Mouse (Mus musculus) liver (tissue): ENCODE measurements around the gene Il6st.
"Not testable (repeated sequence)": the region's sequence is repeated elsewhere in the genome, so short reads cannot be mapped to it uniquely, and the experiment has no call there.

Source experiments
- DNase-seq: peaks from one replicate; pipeline ENCODE4 v3.0.0-alpha.2; 2020; ENCODE audit warnings: mixed read lengths

The Il6st gene

GRCm38 (mm10) chr13:112463868-112464625, at the start of gene Il6st:
Gene Il6st (plus strand): TSS chr13:112464070.
- peak; percentile 98 for DNase-seq

GRCm38 (mm10) chr13:112415896-112416295, 48.0 kb upstream of the Il6st start:
- no peak for DNase-seq

GRCm38 (mm10) chr13:112416410-112417162, 47.3 kb upstream of the Il6st start:
- no peak for DNase-seq

- DNase-seq, result no peak
Measured at GRCm38 (mm10) chr13:112417163-112417523, 46.7 kb upstream of the Il6st start.

GRCm38 (mm10) chr13:112417861-112418423, 45.9 kb upstream of the Il6st start:
- DNase-seq, result no peak

DNA sequence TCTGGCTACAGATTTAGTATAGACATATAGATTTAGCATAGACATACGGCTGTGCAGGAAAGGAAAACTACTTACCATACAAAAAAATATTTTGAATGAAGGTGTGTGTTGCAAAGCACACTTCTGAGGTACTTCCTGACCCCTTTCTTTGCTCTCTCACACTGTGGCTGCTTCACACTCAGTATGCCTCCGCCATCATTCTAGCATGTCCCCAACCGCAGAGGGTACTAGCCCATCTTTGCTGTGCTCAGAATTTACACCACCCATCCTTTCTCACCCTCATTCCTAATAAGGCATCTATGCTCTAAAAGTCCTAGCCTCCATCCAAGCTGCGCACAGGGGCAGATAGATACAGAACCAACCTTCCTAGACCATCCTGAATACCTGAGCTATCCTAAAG, 45.3 kb upstream of the Il6st start:
- DNase-seq, result no peak

DNA sequence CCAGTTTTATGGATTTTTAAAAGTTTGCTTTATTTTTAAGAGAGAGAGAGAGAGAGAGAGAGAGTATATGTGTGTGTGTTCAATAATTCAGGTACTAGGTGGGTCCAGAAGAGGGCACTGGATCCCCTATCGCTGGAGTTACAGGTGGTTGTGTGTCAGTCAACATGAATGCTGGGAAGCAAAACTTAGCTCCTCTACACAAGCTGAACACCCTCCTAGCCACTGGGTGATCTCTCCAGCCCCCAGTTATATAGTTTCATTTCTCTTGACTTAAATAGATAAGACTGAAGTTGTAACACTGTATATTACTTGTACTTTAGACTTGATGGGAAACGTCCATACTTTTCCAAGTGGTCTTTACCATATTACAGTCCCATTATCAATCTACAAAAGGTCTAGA, 39.7 kb upstream of the Il6st start:
- DNase-seq, result no peak

- no peak for DNase-seq
Measured at GRCm38 (mm10) chr13:112424635-112425034, 39.2 kb upstream of the Il6st start.

GRCm38 (mm10) chr13:112425181-112425654, 38.7 kb upstream of the Il6st start:
- no peak for DNase-seq

GRCm38 (mm10) chr13:112426265-112427135, 37.4 kb upstream of the Il6st start:
- DNase-seq, result no peak

GRCm38 (mm10) chr13:112427136-112427470, 36.8 kb upstream of the Il6st start:
- not testable (repeated sequence) for DNase-seq

DNA sequence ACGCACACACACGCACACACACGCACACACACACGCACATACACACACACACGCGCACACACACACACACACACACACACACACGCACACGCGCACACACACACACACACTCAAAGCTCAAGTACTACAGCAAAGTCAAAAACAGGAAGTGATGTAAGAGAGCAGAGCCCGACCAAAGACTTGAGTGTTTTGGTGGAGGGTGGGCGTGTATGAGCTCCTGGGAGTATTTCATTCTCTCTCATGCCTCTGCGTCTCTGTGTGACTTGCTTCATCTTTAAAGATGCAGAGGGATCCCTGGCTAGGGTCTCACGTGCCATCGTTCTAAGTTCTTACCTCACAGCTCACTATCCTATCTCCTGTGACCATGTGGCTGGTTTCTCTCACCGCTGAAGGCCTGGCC, 36.3 kb upstream of the Il6st start:
- DNase-seq, result no peak

GRCm38 (mm10) chr13:112433271-112433670, 30.6 kb upstream of the Il6st start:
- no peak for DNase-seq

DNA sequence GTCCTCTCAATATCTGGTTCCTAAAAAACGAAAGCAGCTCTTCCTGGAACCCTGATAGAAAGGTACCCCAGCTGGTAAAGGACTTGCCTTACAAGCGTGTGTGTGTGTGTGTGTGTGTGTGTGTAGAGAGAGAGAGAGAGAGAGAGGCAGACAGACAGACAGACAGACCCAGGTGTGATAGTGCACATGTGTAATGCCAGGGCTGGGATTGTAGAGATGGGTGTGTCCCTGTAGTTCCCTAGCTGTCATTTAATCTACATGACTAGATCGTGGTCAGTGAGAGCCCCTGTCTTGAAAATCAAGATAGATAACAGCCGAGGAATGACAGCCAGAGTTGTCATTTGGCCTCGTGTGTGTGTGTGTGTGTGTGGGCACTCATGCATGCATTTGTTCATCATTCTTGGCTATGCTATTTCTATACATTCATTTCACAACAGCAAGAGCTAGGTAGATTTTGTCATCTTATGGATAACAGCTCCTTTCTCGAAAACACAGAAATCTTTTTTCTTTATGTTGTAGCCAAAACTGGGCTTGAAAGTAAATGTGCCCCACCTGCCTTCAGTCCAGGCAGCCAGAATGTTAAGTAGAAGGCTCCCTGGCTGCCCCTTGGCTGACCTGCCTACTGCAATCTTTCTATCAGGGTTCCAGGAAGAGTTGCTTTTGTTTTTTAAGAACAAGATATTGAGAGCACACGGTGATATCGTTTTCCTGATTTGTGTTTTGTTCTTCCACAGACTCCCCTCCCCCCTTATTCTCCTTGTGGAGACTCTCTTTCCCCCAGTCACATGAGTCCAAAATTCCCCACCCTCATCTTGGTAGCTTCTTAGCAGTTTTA, 28.4 kb upstream of the Il6st start:
- no peak for DNase-seq

GRCm38 (mm10) chr13:112436288-112436687, 27.6 kb upstream of the Il6st start:
- no peak for DNase-seq

GRCm38 (mm10) chr13:112438001-112438868, 25.6 kb upstream of the Il6st start:
- no peak for DNase-seq

- peak; percentile 16 for DNase-seq
Measured at GRCm38 (mm10) chr13:112439105-112439818, 24.6 kb upstream of the Il6st start.

GRCm38 (mm10) chr13:112439917-112440361, 23.9 kb upstream of the Il6st start:
- peak; percentile 80 for DNase-seq

DNA sequence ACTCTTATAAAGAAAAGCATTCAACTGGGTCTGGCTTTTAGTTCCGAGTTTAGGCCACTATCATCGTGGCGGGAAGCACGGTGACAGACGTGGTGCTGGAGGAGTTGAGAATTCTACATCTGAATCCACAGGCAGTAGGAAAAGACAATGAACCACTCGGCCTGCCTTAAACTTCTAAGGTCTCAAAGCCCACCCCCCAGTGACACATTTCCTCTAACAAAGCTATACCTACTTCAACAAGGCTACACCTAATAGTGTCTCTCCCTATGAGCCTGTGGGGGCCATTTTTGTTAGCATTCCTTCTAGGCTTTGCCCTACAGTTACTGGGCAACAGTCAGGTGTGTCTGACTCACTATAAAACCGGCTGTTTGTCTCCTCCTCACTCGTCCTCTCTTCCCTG, 23.2 kb upstream of the Il6st start:
- DNase-seq, result no peak

DNA sequence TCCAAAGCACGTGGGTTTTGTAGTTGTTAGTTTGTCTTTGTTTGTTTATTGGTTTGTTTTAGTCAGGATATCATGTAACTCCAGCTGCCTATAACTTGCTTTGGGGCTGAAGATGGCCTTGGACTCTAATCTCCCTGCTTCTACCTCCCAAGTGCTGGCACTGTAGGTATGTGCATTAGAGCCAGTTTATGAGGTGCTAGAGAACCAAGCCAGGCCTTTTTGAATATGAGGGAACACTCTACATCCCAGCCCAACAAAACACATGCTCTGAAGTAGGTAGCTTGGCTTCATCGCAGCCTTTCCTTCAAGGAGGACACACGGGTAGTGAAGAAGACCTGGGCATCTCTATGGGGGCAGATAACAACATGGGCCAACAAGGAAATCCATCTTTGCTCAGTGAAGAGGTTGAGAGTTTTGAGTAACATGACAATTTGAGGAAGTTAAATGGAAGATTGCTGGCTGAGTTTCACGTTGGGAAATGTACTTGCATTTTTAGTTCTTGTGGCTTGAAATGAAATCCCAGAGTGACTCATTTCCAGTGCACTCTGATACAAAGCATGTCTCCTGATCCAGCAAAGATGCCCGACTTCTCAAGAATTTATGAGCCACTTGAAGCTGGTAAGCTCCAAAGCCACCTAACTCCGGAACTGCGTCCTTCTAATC, 20.9 kb upstream of the Il6st start:
- no peak for DNase-seq
